Mouse (Mus musculus) ES-E14 (cell line): Measurements from ENCODE around the gene Ptms. TPM values are rescaled to one million over a fixed set of nuclear protein-coding genes. Genes with fewer than 3 reads are reported as not detected.

ENCODE experiments used
- DNase-seq: peaks from one replicate; pipeline ENCODE4 v3.0.0-alpha.2; 2013; ENCODE audit warnings: low read depth, low spot score
- H3K27ac ChIP-seq: 2 replicates; pipeline ENCODE4 v1.5.1; 2012; ENCODE audit warnings: low read depth, mild to moderate bottlenecking, low read length, moderate library complexity, mixed read lengths; ENCODE audit not compliant: poor library complexity, insufficient read depth, severe bottlenecking
- H3K36me3 ChIP-seq: 2 replicates; pipeline ENCODE4 v1.6.1; 2012; ENCODE audit warnings: mild to moderate bottlenecking, low read length, moderate library complexity, mixed read lengths; ENCODE audit not compliant: control insufficient read depth, poor library complexity, insufficient read depth, severe bottlenecking
- H3K4me1 ChIP-seq, 2 experiments: fragments of 150-350 bp in 1 of 2; sonication (generic) in 1 of 2; 2 replicates each; pipeline ENCODE4 v1.6.1; 2012; ENCODE audit warnings: low read length in 2 of 2, mild to moderate bottlenecking in 1 of 2, mixed read lengths in 1 of 2; ENCODE audit not compliant: control insufficient read depth in 2 of 2, insufficient read depth in 2 of 2, poor library complexity in 1 of 2
- H3K4me3 ChIP-seq, 2 experiments: fragments of 150-350 bp in 1 of 2; sonication (generic) in 1 of 2; 2 replicates each; pipeline ENCODE4 v1.5.1; 2012; ENCODE audit warnings: low read length in 2 of 2, low read depth in 1 of 2, mild to moderate bottlenecking in 1 of 2, mixed read lengths in 1 of 2; ENCODE audit not compliant: insufficient read depth in 1 of 2, poor library complexity in 1 of 2, severe bottlenecking in 1 of 2
- H3K9ac ChIP-seq: 2 replicates; pipeline ENCODE4 v1.6.1; 2012; ENCODE audit warnings: low read depth, mild to moderate bottlenecking, low read length, mixed read lengths; ENCODE audit not compliant: poor library complexity, insufficient read depth, severe bottlenecking
- H3K9me3 ChIP-seq: fragments of 150-350 bp; sonication (generic); 2 replicates; pipeline ENCODE4 v1.6.1; 2012; ENCODE audit warnings: low read depth, mild to moderate bottlenecking, low read length; ENCODE audit not compliant: control insufficient read depth, insufficient read depth
- CHD2 ChIP-seq: IDR thresholded peaks from 2 replicates; pipeline ENCODE4 v1.6.1; 2014; ENCODE audit warnings: mild to moderate bottlenecking, low read depth, low read length, inconsistent platforms
- HCFC1 ChIP-seq: IDR thresholded peaks from 2 replicates; pipeline ENCODE4 v1.6.1; 2012; ENCODE audit warnings: low read length, inconsistent platforms, borderline replicate concordance; ENCODE audit not compliant: insufficient read depth
- MAFK ChIP-seq: IDR thresholded peaks from 2 replicates; pipeline ENCODE4 v1.6.1; 2014; ENCODE audit warnings: mild to moderate bottlenecking, low read depth, low read length, inconsistent platforms; ENCODE audit not compliant: insufficient read depth
- ZC3H11A ChIP-seq: IDR thresholded peaks from 2 replicates; pipeline ENCODE4 v1.6.1; 2012; ENCODE audit warnings: low read depth, mild to moderate bottlenecking, inconsistent platforms, low read length, borderline replicate concordance
- ZNF384 ChIP-seq: IDR thresholded peaks from 2 replicates; pipeline ENCODE4 v1.6.1; 2012; ENCODE audit warnings: low read depth, low read length, inconsistent platforms
- in situ Hi-C, 2 experiments: fragments of 600-800 bp; cut with MboI; formaldehyde crosslinking; loops; one replicate each; pipeline ENCODE4 v1.15.1; 2025; ENCODE audit warnings: low sequenced_read_pairs in 2 of 2, inconsistent platforms in 1 of 2; ENCODE audit not compliant: unreplicated experiment in 2 of 2
- total RNA-seq: library from RNA; depleted of rRNA; stranded (reverse); fragments of 300-350 nt; gene quantifications from 2 replicates; pipeline ENCODE4 v1.2.3, GENCODE M21; 2012

Ptms gene
- total RNA-seq, 1 experiment: 66.7 TPM

GRCm38 (mm10) chr6:124915942-124916694, 3.8 kb downstream of the Ptms start:
- Histone ChIP-seq H3K4me3 (peak overlapping the region; percentile 96 to 98), H3K4me1 (peaks cover 5 to 36% of the 10 kb centered on the region in 2 experiments), H3K36me3 (peaks cover 9% of the 10 kb centered on the region; the same call in 1 of the 2 replicates), H3K27ac (peak overlapping the region; percentile 5; the same call in 1 of the 2 replicates), H3K9ac (peak overlapping the region; percentile 72), H3K9me3 (no peaks in the 10 kb centered on the region)
- no peak for DNase-seq
- TF ChIP-seq ZNF384: no peak
- TF ChIP-seq MAFK: no peak
- no peak for TF ChIP-seq CHD2
- no peak for TF ChIP-seq ZC3H11A
- no peak for TF ChIP-seq HCFC1
- in situ Hi-C loops: no loop called here

GRCm38 (mm10) chr6:124915160-124915941, 4.6 kb downstream of the Ptms start:
- H3K27ac ChIP-seq: no peak overlapping the region
- H3K9me3 ChIP-seq: no peaks in the 10 kb centered on the region
- peaks cover 9% of the 10 kb centered on the region; the same call in 1 of the 2 replicates for H3K36me3 ChIP-seq
- peaks cover 2 to 40% of the 10 kb centered on the region in 2 experiments; a peak in 3 of 4 replicates for H3K4me1 ChIP-seq
- in situ Hi-C loops: no loop called here
- no peak for TF ChIP-seq ZNF384
- no peak for TF ChIP-seq CHD2
- no peak for TF ChIP-seq MAFK
- no peak for TF ChIP-seq HCFC1
- no peak for TF ChIP-seq ZC3H11A
- no peak for DNase-seq
- H3K4me3 ChIP-seq: peak overlapping the region; percentile 96 to 98
- peak overlapping the region; percentile 72 for H3K9ac ChIP-seq

GRCm38 (mm10) chr6:124914511-124914910, 5.4 kb downstream of the Ptms start:
- Histone ChIP-seq H3K4me1 (peaks cover 0 to 40% of the 10 kb centered on the region in 2 experiments; a peak in 2 of 4 replicates), H3K27ac (no peak overlapping the region), H3K9ac (no peak overlapping the region), H3K9me3 (no peaks in the 10 kb centered on the region), H3K36me3 (peaks cover 9% of the 10 kb centered on the region; the same call in 1 of the 2 replicates), H3K4me3 (no peak overlapping the region)
- TF ChIP-seq CHD2 (no peak), ZNF384 (no peak), HCFC1 (no peak), ZC3H11A (no peak), MAFK (no peak)
- no peak for DNase-seq
- in situ Hi-C loops: no loop called here

GRCm38 (mm10) chr6:124913721-124914285, 6.1 kb downstream of the Ptms start:
- DNase-seq: no peak
- no peak for TF ChIP-seq CHD2
- Histone ChIP-seq H3K36me3 (peaks cover 9% of the 10 kb centered on the region; the same call in 1 of the 2 replicates), H3K4me3 (no peak overlapping the region), H3K9me3 (no peaks in the 10 kb centered on the region), H3K27ac (no peak overlapping the region), H3K9ac (0 out of 2 replicates have a peak overlapping the region, but pooled peaks have one; percentile 12), H3K4me1 (peaks cover 0 to 39% of the 10 kb centered on the region in 2 experiments; a peak in 2 of 4 replicates)
- in situ Hi-C loops: no loop called here
